Comparison of ENCODE assay signal across 9 mouse cellular contexts in genomic region chr13:95534131-95534561, GRCm38 (mm10). TPM values are rescaled to one million over a fixed set of nuclear protein-coding genes. Genes with fewer than 3 reads are reported as not detected.
A peak's percentile ranks its signal among the peaks of the same experiment; 100 is the strongest.
DNase-seq lines count a peak whose midpoint lies in the region; ATAC-seq lines count a peak whose summit lies in the region.
"Had no signal": no experiment of that assay in that cellular context is flagged by ENCODE, and none has a peak within 500 bp of the region (broad histone marks: within the 10 kb centered on the region; RNA-seq: fewer than 3 reads in every experiment).

No protein-coding gene starts in this region.

- peaks cover 12% of the 10 kb centered on the region for H3K27me3 ChIP-seq in liver, embryonic 11.5 days (replicated peaks; ENCODE audit: control insufficient read depth, insufficient read depth, low read length)
- H3K27me3 ChIP-seq in heart, embryonic 14.5 days (ENCODE audit: control insufficient read depth, insufficient read depth, low read length), result no peaks in the 10 kb centered on the region
- no peaks in the 10 kb centered on the region for H3K27me3 ChIP-seq in limb, embryonic 11.5 days (ENCODE audit: control insufficient read depth, insufficient read depth, low read length)

- H3K9ac ChIP-seq in liver, embryonic 11.5 days (ENCODE audit: low read depth, low read length), result no peak overlapping the region
- H3K9ac ChIP-seq in heart, embryonic 14.5 days (ENCODE audit: low read length), result no peak overlapping the region
- H3K9ac ChIP-seq in limb, embryonic 11.5 days (ENCODE audit: low read length), result no peak overlapping the region

- H3K4me1 ChIP-seq in liver, embryonic 11.5 days (replicated peaks; ENCODE audit: control insufficient read depth, insufficient read depth, low read length), result peaks cover 29% of the 10 kb centered on the region
- peaks cover 20 to 21% of the 10 kb centered on the region in 2 experiments for H3K4me1 ChIP-seq in heart, embryonic 14.5 days (ENCODE audit: control insufficient read depth in 2 of 2, insufficient read depth in 2 of 2, low read length in 2 of 2)
- H3K4me1 ChIP-seq in limb, embryonic 11.5 days (ENCODE audit: control insufficient read depth, insufficient read depth, low read length), result peaks cover 8% of the 10 kb centered on the region; the same call in 1 of the 2 replicates

- no peak overlapping the region for H3K4me3 ChIP-seq in liver, embryonic 11.5 days (ENCODE audit: low read depth, low read length)
- H3K4me3 ChIP-seq in heart, embryonic 14.5 days (ENCODE audit: control insufficient read depth in 1 of 2, insufficient read depth in 1 of 2, low read depth in 1 of 2, low read length in 2 of 2), result peak overlapping the region; percentile 4 to 5; a peak in 1 of 4 replicates
- H3K4me3 ChIP-seq in limb, embryonic 11.5 days (ENCODE audit: low read depth, low read length), result no peak overlapping the region

- ATAC-seq in liver, embryonic 11.5 days (replicated peaks; ENCODE audit: low FRiP score), result no peak
- peak; percentile 24 for ATAC-seq in heart, embryonic 14.5 days (ENCODE audit: insufficient number of reproducible peaks, insufficient read depth, low FRiP score, low read depth)
- ATAC-seq in limb, embryonic 11.5 days (ENCODE audit: insufficient number of reproducible peaks, low FRiP score, low TSS enrichment, low read depth), result peak; percentile 50; the same call in 1 of the 2 replicates
- no peak for ATAC-seq in erythroid progenitor cell, adult 5-6 weeks (replicated peaks; ENCODE audit: low FRiP score, poor library complexity, severe bottlenecking)

- WGBS in liver, embryonic 11.5 days, result 12% methylated on average over 5 of the region's 5 CpGs
- WGBS in heart, embryonic 14.5 days, result 9% methylated on average over 5 of the region's 5 CpGs
- 6% methylated on average over 5 of the region's 5 CpGs for WGBS in limb, embryonic 11.5 days

- H3K27ac ChIP-seq in liver, embryonic 11.5 days (ENCODE audit: low read depth, low read length), result no peak overlapping the region
- H3K27ac ChIP-seq in heart, embryonic 14.5 days (replicated peaks in 1 of 2; ENCODE audit: control insufficient read depth in 1 of 2, insufficient read depth in 1 of 2, low read depth in 2 of 2, low read length in 2 of 2), result peak overlapping the region; percentile 24 to 41; a peak in 2 of 4 replicates
- no peak overlapping the region for H3K27ac ChIP-seq in limb, embryonic 11.5 days (replicated peaks; ENCODE audit: low read depth, low read length)
- H3K27ac ChIP-seq: macrophage had no signal

- H3K9me3 ChIP-seq in liver, embryonic 11.5 days (ENCODE audit: control insufficient read depth, low read length), result no peaks in the 10 kb centered on the region
- no peaks in the 10 kb centered on the region for H3K9me3 ChIP-seq in heart, embryonic 14.5 days (ENCODE audit: control insufficient read depth, low read length)
- H3K9me3 ChIP-seq in limb, embryonic 11.5 days (ENCODE audit: control insufficient read depth, low read length), result no peaks in the 10 kb centered on the region

- H3K4me2 ChIP-seq in liver, embryonic 11.5 days, result peak overlapping the region; percentile 51
- peak overlapping the region; percentile 50 for H3K4me2 ChIP-seq in heart, embryonic 14.5 days (ENCODE audit: low read length)
- peak overlapping the region; percentile 19; the same call in 1 of the 2 replicates for H3K4me2 ChIP-seq in limb, embryonic 11.5 days (ENCODE audit: low read depth, severe bottlenecking)

- H3K36me3 ChIP-seq in liver, embryonic 11.5 days (ENCODE audit: control insufficient read depth, insufficient read depth, low read length), result no peaks in the 10 kb centered on the region
- no peaks in the 10 kb centered on the region for H3K36me3 ChIP-seq in heart, embryonic 14.5 days (ENCODE audit: control insufficient read depth, insufficient read depth, low read length)
- no peaks in the 10 kb centered on the region for H3K36me3 ChIP-seq in limb, embryonic 11.5 days (ENCODE audit: control insufficient read depth, insufficient read depth, low read length)

- DNase-seq in liver, embryonic 11.5 days (ENCODE audit: low spot score), result no peak
- DNase-seq in liver, result no peak
- peak; percentile 57 for DNase-seq in limb, embryonic 11.5 days (ENCODE audit: low spot score)
- peak; percentile 64 for DNase-seq in retina, postnatal 1 day
- DNase-seq in urinary bladder, postnatal 4 days (ENCODE audit: low spot score in 2 of 2), result no peak
- DNase-seq in right cerebral cortex, postnatal 10 days (ENCODE audit: low spot score in 2 of 2), result no peak

RNA-seq across cellular contexts. Expression of gene F2rl1, which starts 9.1 kb away (rescaled TPM):
- 0.21 and 0.43 TPM in 2 replicates for polyA plus RNA-seq in liver, embryonic 11.5 days (2014; fragmentation: Nextera tagmentation; extraction: Ambion mirVana)
- polyA plus RNA-seq in heart, embryonic 14.5 days (2014; fragmentation: Nextera tagmentation; extraction: Ambion mirVana), result 0.36 and 0.85 TPM in 2 replicates
- 0.11 TPM in 1 of 2 replicates, not detected in the other for polyA plus RNA-seq in limb, embryonic 11.5 days (2014; fragmentation: Nextera tagmentation; extraction: Ambion mirVana)
- total RNA-seq in erythroid progenitor cell, adult 5-6 weeks (2015; ENCODE audit: low replicate concordance), result not detected in 2 replicates
- 1.7 TPM in 1 of 2 replicates, not detected in the other for total RNA-seq in erythroid progenitor cell, adult 5-6 weeks (2017; ENCODE audit: low replicate concordance)
- polyA plus RNA-seq: macrophage had no signal

RNA-seq across cellular contexts. Expression of gene S100z, which starts 55.6 kb away (rescaled TPM):
- not detected in 2 replicates for polyA plus RNA-seq in liver, embryonic 11.5 days (2014; fragmentation: Nextera tagmentation; extraction: Ambion mirVana)
- polyA plus RNA-seq in heart, embryonic 14.5 days (2014; fragmentation: Nextera tagmentation; extraction: Ambion mirVana), result not detected in 2 replicates
- polyA plus RNA-seq in limb, embryonic 11.5 days (2014; fragmentation: Nextera tagmentation; extraction: Ambion mirVana), result not detected in 2 replicates
- total RNA-seq in erythroid progenitor cell, adult 5-6 weeks (2015; ENCODE audit: low replicate concordance), result not detected in 2 replicates
- total RNA-seq in erythroid progenitor cell, adult 5-6 weeks (2017; ENCODE audit: low replicate concordance), result not detected in 2 replicates
- polyA plus RNA-seq: macrophage had no signal

Comparison
In these comparisons a context has a peak if more than half of its experiments do, and no peak if none do; other contexts are left out.
1. ATAC-seq: peak in heart, embryonic 14.5 days (single experiment) and limb, embryonic 11.5 days (single experiment); none in liver, embryonic 11.5 days (single experiment) and erythroid progenitor cell, adult 5-6 weeks (single experiment).
2. DNase-seq: peak in limb, embryonic 11.5 days (single experiment) and retina, postnatal 1 day (single experiment); none in liver, embryonic 11.5 days (single experiment), liver (single experiment), urinary bladder, postnatal 4 days (0 of 2) and right cerebral cortex, postnatal 10 days (0 of 2).
3. H3K27ac ChIP-seq: peak in heart, embryonic 14.5 days (2 of 2); none in liver, embryonic 11.5 days (single experiment) and limb, embryonic 11.5 days (single experiment).
4. H3K4me3 ChIP-seq: peak in heart, embryonic 14.5 days (2 of 2); none in liver, embryonic 11.5 days (single experiment) and limb, embryonic 11.5 days (single experiment).
5. Peak in every context shown above with its lines, with median percentiles within 50 percentile points of each other: H3K4me2 ChIP-seq.